Mouse (Mus musculus): ENCODE measurements at regions not wholly inside any gene's neighbourhood (a gene's known extent, or its start where the extent isn't known, plus 50 kb on each side); places are given as distances from the start of the nearest gene placed in this dataset.
A peak's percentile ranks its signal among the peaks of the same experiment; 100 is the strongest.

DNA sequence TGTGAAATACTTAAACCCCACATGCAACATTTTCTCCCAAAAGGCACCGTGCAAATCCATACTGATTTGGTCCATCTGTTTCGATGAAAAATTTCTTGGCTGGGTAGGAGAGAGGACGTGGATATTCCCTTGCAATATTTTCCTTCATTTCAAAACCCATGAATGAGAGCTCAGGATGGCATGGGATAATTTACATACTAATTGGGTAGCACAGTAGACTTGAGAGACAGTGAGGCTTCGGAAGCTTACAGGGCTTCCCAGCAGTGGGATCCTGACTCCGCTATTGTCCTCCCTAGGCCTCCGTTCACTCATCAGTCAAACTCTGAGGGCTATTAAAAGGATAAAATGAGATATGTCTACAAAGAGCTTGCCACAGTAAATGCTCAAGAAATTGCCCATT lies 59.8 kb downstream of the Sox3 start:
- no peak for DNase-seq (ENCODE audit: extremely low spot score, low spot score)

DNA sequence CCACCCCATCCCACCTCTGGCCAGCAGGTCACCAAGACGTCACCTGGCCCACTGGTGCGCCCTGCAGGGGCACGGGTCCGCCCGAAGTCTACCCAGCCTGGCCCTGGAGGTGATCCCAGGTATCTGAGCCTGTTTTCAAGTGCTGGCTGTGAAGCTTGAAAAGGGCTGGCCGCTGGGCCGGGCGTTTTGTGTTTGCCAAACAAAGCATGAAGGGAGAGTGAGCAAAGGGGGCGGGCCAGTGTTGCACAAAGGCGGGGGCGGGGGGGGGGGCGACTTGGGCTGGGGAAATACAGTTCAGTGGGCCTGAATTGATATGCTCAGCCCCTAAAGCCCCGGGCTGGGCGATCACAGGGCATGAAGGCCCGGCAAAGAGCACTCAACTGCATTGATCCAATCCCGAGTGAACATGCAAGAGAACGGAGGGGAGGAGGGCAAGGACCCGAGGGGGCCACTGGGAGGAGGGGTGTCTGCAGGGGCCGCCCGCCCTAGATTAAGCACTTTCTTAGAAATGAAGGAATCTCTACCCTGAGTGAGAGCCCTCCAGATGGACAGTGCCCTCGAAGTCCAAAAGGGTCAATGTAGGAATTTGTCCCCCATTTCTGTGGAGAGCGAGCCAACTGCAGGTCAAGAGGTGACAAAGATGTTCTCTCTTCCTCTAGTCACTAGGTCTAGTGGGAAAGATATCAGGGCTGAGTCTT lies 61.8 kb downstream of the Sox3 start:
- peak; percentile 47 for DNase-seq (ENCODE audit: extremely low spot score, low spot score)

DNA sequence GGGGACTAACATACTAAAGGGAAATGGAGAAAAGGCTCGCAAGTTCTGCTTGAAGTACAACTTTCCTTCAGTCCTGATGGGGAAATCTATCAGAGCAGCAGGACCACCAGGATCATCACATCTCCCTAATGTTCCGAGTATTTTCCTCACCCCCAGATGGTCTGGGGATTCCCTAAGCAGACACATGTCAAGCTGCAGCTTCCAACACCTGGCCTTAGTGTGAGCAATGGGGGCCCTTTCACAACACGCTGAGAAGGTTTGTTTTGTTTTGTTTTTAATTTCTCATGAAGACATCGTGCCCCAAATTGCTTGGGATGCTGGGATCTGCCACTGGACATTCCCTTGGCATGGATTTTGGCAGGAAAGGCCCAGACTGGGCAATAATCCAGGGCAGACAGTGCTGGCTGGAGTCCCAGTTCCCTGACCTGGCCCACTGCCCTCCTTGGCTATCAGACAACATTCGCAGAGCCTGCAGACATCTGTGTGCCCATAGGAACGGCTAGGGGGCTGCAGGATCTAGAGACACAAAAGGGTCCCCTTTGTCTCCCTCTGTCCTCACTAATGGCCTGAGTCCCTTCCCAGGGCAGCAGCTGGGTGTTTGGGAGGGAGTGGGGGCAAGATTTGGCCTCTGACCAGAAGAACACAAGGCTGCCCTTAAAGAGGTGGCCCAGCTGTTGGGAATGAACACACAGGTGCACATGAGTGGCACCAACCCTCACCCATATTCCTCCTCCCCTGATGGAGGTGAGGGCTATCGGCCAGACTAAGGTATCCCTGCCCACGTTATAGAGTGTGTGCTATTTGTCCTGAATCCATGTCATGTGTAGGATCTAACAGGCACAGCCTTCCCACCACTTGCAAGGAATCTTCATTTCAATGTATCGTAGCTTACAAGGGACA lies 67.8 kb downstream of the Sox3 start:
- DNase-seq (ENCODE audit: extremely low spot score, low spot score) = no peak

DNA sequence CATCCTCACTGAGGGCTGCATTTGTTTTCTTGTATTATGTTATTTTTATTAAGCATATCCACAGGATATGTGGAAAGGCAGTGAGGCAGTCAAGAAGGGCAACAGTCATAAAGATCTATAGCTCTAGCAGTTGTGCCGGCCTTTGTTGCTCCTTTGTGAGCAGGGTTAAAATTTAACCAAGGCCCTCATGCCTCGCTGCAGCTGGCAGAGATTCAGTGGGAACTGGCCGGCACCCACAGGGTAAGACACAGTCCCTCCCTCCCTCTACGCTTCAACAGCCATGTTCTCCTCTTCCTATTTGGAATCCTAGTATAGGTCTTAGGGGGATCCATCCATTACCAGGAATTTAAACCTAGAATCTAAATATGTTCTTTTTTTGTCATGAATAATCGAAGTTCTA lies 94.7 kb downstream of the Sox3 start:
- no peak for DNase-seq (ENCODE audit: extremely low spot score, low spot score)

DNA sequence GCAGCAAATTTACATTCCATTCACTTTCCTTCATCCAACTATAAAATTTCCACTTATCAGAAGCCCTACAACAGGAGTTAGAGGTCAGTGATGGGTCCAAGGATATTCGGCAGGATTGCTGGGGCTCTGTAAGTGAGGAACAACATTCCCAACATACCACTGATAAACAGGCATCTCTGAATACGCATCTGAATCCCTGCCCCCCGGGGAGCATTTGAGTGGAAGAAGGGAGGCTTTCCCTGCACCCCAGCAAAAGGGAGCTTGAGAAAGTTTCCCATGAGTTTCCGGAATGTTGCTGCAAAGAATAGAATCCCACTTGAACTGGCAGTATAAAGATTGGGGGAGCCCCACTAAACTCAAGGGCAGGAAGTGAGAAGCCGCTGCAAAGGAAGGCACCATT lies 112.5 kb downstream of the Sox3 start:
- no peak for DNase-seq (ENCODE audit: extremely low spot score, low spot score)

DNA sequence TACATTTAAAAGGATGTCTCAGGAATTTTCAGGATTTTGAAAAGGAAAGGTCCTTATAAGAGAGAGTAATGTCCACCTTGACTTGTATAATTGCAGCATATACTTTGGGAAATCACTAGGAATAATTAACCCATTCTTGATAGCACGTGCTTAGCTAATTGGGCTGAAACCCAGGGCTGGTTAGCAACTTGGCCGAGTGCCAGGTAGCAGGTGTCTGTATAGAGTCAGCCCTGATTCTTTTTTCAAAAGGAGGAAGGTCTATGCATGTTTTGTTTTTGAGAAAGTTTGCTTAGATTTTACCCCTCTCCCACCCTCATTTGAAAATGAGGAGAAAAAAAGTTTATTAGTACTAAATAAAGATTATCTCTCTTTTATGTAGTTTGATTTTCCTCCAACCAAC lies 113.1 kb downstream of the Sox3 start:
- no peak for DNase-seq (ENCODE audit: extremely low spot score, low spot score)

- DNase-seq (ENCODE audit: extremely low spot score, low spot score) = no peak
Observed at GRCm38 (mm10) chrX:60773645-60774044, 119.6 kb downstream of the Sox3 start.

GRCm38 (mm10) chrX:60772439-60772838 lies 120.8 kb downstream of the Sox3 start:
- DNase-seq (ENCODE audit: extremely low spot score, low spot score) = no peak

- no peak for DNase-seq (ENCODE audit: extremely low spot score, low spot score)
Observed at GRCm38 (mm10) chrX:60750456-60750855, 142.8 kb downstream of the Sox3 start.

- no peak for DNase-seq (ENCODE audit: extremely low spot score, low spot score)
Observed at GRCm38 (mm10) chrX:60743971-60744370, 149.3 kb downstream of the Sox3 start.

- no peak for DNase-seq (ENCODE audit: extremely low spot score, low spot score)
Observed at GRCm38 (mm10) chrX:60743020-60743707, 150.1 kb downstream of the Sox3 start.

DNA sequence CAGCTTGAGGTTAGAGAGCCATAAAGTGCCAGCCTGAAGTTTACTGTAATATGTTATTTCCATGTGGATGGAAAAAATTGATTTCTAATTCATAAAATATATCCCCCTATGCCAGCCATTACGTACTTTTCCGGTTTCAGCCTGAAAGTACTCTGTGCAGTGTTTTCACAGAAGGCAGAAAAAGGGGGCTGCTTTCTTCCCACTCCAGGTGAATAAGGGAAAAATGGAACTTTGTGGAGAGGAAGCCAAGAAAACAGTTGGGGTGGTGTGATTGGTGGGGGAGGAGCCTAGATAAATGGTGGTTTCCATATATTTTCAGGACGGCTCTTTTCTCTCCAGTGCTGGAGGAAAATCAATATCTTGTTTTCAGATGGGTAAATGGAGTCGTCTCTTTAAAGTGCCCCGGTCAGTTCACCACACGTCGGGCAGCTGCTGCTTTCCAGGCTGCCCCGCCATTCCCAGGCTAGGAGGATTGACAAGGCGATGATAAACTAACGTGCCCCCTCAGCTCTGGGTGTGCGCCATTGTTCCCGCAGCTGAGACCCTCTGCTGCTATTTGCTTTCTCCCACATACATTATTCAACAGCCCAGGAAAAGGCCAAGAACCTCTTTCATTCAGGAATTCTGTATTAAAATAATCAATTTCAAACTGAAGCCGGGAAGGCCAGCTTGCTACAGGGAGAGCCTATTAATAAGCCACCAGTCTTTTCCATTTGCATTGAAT lies 127.1 kb upstream of the Atp11c start:
- DNase-seq (ENCODE audit: extremely low spot score, low spot score) = peak; percentile 43

GRCm38 (mm10) chrX:60718794-60719193 lies 126.3 kb upstream of the Atp11c start:
- no peak for DNase-seq (ENCODE audit: extremely low spot score, low spot score)

- DNase-seq (ENCODE audit: extremely low spot score, low spot score) = no peak
Observed at GRCm38 (mm10) chrX:60718156-60718769, 125.8 kb upstream of the Atp11c start.

- DNase-seq (ENCODE audit: extremely low spot score, low spot score) = no peak
Observed at GRCm38 (mm10) chrX:60681036-60681706, 88.7 kb upstream of the Atp11c start.

DNA sequence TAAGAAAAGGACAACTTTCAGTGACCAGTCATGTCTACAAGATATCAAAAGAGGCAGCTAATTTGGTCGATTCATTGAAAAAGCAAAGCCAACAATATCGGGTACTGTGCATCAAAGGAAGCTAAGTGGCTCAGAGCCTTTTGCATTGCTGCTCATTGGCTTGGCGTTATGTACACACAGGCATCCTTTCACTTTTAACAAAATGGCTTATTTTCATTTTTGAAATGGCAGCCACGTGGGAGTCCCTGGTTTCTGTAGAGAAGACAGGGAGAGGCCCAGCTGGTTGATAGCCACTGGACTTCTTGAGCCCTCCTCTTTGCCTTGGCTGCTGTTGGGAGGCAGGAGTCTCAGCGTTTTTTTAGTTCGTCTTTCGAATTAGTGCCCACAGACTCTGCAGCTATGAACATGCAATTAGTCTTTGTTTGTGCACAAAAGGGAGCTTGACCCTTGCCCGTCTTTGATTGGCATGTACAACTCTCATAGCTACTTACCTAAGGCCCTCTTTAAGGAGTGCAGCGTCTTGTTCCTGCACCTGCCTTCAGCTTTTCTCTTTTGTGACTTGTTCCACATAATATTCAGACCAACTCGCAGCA lies 52.3 kb upstream of the Atp11c start:
- DNase-seq (ENCODE audit: extremely low spot score, low spot score) = no peak

All from neural tube, embryonic 10.5 days (tissue).